ENCODE assay signal across 14 mouse cellular contexts in genomic region chr19:61264227-61264626, GRCm38 (mm10). TPM values are rescaled to one million over a fixed set of nuclear protein-coding genes. Genes with fewer than 3 reads are reported as not detected.
DNase-seq lines count a peak whose midpoint lies in the region; ATAC-seq and TF ChIP-seq lines count a peak whose summit lies in the region.
"Had no signal": no experiment of that assay in that cellular context is flagged by ENCODE, and none has a peak within 500 bp of the region (broad histone marks: within the 10 kb centered on the region; RNA-seq: fewer than 3 reads in every experiment).

No protein-coding gene starts in this region.

- intact Hi-C loops in heart, postnatal 36 days (cut with DNase I) = no loop called here

- no peak for TF ChIP-seq CTCF in layer of hippocampus, adult 2 months (conservative IDR thresholded peaks at IDR 0.05)

- H3K9me3 ChIP-seq in midbrain, embryonic 10.5 days (replicated peaks) = no peaks in the 10 kb centered on the region
- H3K9me3 ChIP-seq in midbrain, embryonic 13.5 days = no peaks in the 10 kb centered on the region
- no peaks in the 10 kb centered on the region for H3K9me3 ChIP-seq in embryonic facial prominence, embryonic 14.5 days (ENCODE audit: control insufficient read depth, low read length)
- H3K9me3 ChIP-seq: limb, embryonic 13.5 days had no signal

- H3K27me3 ChIP-seq in midbrain, embryonic 10.5 days (ENCODE audit: low read depth, poor library complexity, severe bottlenecking) = 0 out of 2 replicates have a peak, but pooled peaks cover 3% of the 10 kb centered on the region
- H3K27me3 ChIP-seq in midbrain, embryonic 13.5 days = no peaks in the 10 kb centered on the region
- H3K27me3 ChIP-seq in embryonic facial prominence, embryonic 14.5 days (replicated peaks; ENCODE audit: control insufficient read depth, insufficient read depth, low read length) = no peaks in the 10 kb centered on the region
- H3K27me3 ChIP-seq: limb, embryonic 13.5 days had no signal

- no peak overlapping the region for H3K9ac ChIP-seq in midbrain, embryonic 13.5 days (replicated peaks)
- H3K9ac ChIP-seq in embryonic facial prominence, embryonic 14.5 days (ENCODE audit: low read depth, low read length) = no peak overlapping the region
- H3K9ac ChIP-seq: limb, embryonic 13.5 days had no signal

- WGBS in midbrain, embryonic 10.5 days = 83% methylated on average over 1 of the region's 1 CpGs
- WGBS in midbrain, embryonic 13.5 days = 100% methylated on average over 1 of the region's 1 CpGs
- WGBS in embryonic facial prominence, embryonic 14.5 days = 100% methylated on average over 1 of the region's 1 CpGs

- H3K36me3 ChIP-seq in midbrain, embryonic 10.5 days = no peaks in the 10 kb centered on the region
- no peaks in the 10 kb centered on the region for H3K36me3 ChIP-seq in midbrain, embryonic 13.5 days
- H3K36me3 ChIP-seq in embryonic facial prominence, embryonic 14.5 days (ENCODE audit: control insufficient read depth, insufficient read depth, low read length) = no peaks in the 10 kb centered on the region
- H3K36me3 ChIP-seq: limb, embryonic 13.5 days had no signal

- ATAC-seq in midbrain, embryonic 13.5 days = no peak
- no peak for ATAC-seq in embryonic facial prominence, embryonic 14.5 days (ENCODE audit: low read depth)

- no peak overlapping the region for H3K27ac ChIP-seq in midbrain, embryonic 10.5 days (replicated peaks)
- H3K27ac ChIP-seq in midbrain, embryonic 13.5 days = no peak overlapping the region
- H3K27ac ChIP-seq in embryonic facial prominence, embryonic 14.5 days (replicated peaks; ENCODE audit: low read depth, low read length) = no peak overlapping the region
- no peak overlapping the region for H3K27ac ChIP-seq in layer of hippocampus, adult 2 months
- H3K27ac ChIP-seq: limb, embryonic 13.5 days had no signal

- H3K4me1 ChIP-seq in midbrain, embryonic 10.5 days = no peaks in the 10 kb centered on the region
- no peaks in the 10 kb centered on the region; the same call in 1 of the 2 replicates for H3K4me1 ChIP-seq in midbrain, embryonic 13.5 days (replicated peaks)
- no peaks in the 10 kb centered on the region for H3K4me1 ChIP-seq in embryonic facial prominence, embryonic 14.5 days (ENCODE audit: control insufficient read depth, insufficient read depth, low read length)
- H3K4me1 ChIP-seq: limb, embryonic 13.5 days had no signal

- no peak overlapping the region for H3K4me3 ChIP-seq in midbrain, embryonic 10.5 days
- H3K4me3 ChIP-seq in midbrain, embryonic 13.5 days (replicated peaks) = no peak overlapping the region
- H3K4me3 ChIP-seq in embryonic facial prominence, embryonic 14.5 days (ENCODE audit: low read depth, low read length) = no peak overlapping the region
- no peak overlapping the region for H3K4me3 ChIP-seq in layer of hippocampus, adult 2 months
- H3K4me3 ChIP-seq: limb, embryonic 13.5 days had no signal

- DNase-seq in midbrain, embryonic 10.5 days (ENCODE audit: low spot score) = peak; percentile 33
- peak; percentile 76 for DNase-seq in WW6 (ENCODE audit: low read depth, low spot score)
- DNase-seq in embryonic facial prominence, embryonic 14.5 days (ENCODE audit: low spot score) = peak; percentile 56
- DNase-seq in retina, postnatal 1 day = peak; percentile 29
- no peak for DNase-seq in gastrocnemius, postnatal 4 days (ENCODE audit: low spot score in 2 of 2)
- no peak for DNase-seq in layer of hippocampus, adult 2 months (ENCODE audit: low spot score in 2 of 2)
- no peak for DNase-seq in heart, postnatal 36 days
- DNase-seq: adrenal gland, postnatal 36 days; kidney, adult 2 months; right cerebral cortex, postnatal 25 days had no signal

- no peak overlapping the region for H3K4me2 ChIP-seq in midbrain, embryonic 13.5 days (replicated peaks)
- H3K4me2 ChIP-seq in embryonic facial prominence, embryonic 14.5 days (ENCODE audit: low read depth, low read length) = no peak overlapping the region
- H3K4me2 ChIP-seq: limb, embryonic 13.5 days had no signal

RNA-seq across cellular contexts. Expression of gene Gm21060, which starts 32.6 kb away (rescaled TPM):
- polyA plus RNA-seq in midbrain, embryonic 10.5 days (2016; fragmentation: Nextera tagmentation; extraction: Ambion mirVana) = not detected in 2 replicates
- not detected in 2 replicates for polyA plus RNA-seq in midbrain, embryonic 13.5 days (2015; fragmentation: Nextera tagmentation; extraction: Ambion mirVana)
- polyA plus RNA-seq in embryonic facial prominence, embryonic 14.5 days (2014; fragmentation: Nextera tagmentation; extraction: Ambion mirVana) = not detected in 2 replicates
- total RNA-seq in gastrocnemius, postnatal 4 days (2021) = not detected
- not detected for total RNA-seq in layer of hippocampus, adult 2 months (2021)
- total RNA-seq in heart, postnatal 36 days (2021) = not detected
- total RNA-seq: adrenal gland, postnatal 36 days; monocyte, adult 5-6 weeks had no signal
- polyA plus RNA-seq: gonadal fat pad, adult 2 months; kidney, adult 2 months; limb, embryonic 13.5 days had no signal

RNA-seq across cellular contexts. Expression of gene Csf2ra, which starts 36.0 kb away (rescaled TPM):
- polyA plus RNA-seq in midbrain, embryonic 10.5 days (2016; fragmentation: Nextera tagmentation; extraction: Ambion mirVana) = 17.1 and 19.9 TPM in 2 replicates
- polyA plus RNA-seq in midbrain, embryonic 13.5 days (2015; fragmentation: Nextera tagmentation; extraction: Ambion mirVana) = 38.3 and 41.5 TPM in 2 replicates
- polyA plus RNA-seq in embryonic facial prominence, embryonic 14.5 days (2014; fragmentation: Nextera tagmentation; extraction: Ambion mirVana) = 17.5 and 22.1 TPM in 2 replicates
- total RNA-seq in gastrocnemius, postnatal 4 days (2021) = 1 to 10 TPM; 6.2 to 8.7 TPM
- total RNA-seq in layer of hippocampus, adult 2 months (2021) = 10 to 100 TPM; 36.4 to 42.3 TPM
- 1 to 10 TPM; 6.7 to 8.1 TPM for total RNA-seq in heart, postnatal 36 days (2021)

Comparison
In these comparisons a context has a peak if more than half of its experiments do, and no peak if none do; other contexts are left out.
1. DNase-seq: peak in midbrain, embryonic 10.5 days (single experiment), WW6 (single experiment), embryonic facial prominence, embryonic 14.5 days (single experiment) and retina, postnatal 1 day (single experiment); none in gastrocnemius, postnatal 4 days (0 of 2), layer of hippocampus, adult 2 months (0 of 2) and heart, postnatal 36 days (0 of 2).